Mouse (Mus musculus): ENCODE results near the gene Ccdc184. TPM values are rescaled to one million over a fixed set of nuclear protein-coding genes. Genes with fewer than 3 reads are reported as not detected.

Gene Ccdc184
- total RNA-seq, 4 experiments from 2014 or later: 9.8 to 11.9 (median 10.6) TPM

Other genes starting within 250 kb of the Ccdc184 start
- gene Tmem106c, start 203.0 kb upstream of the Ccdc184 start, total RNA-seq (2022): 10 to 100 TPM; 32.1 to 41.9 (median 39.0) TPM
- 1 to 10 TPM; 1.2 to 2.8 (median 1.9) TPM for gene Col2a1, start 162.5 kb upstream of the Ccdc184 start, total RNA-seq (2022)
- 100 to 1,000 TPM; 332 to 357 (median 349) TPM for gene Pfkm, start 74.6 kb upstream of the Ccdc184 start, total RNA-seq (2022)
- gene Senp1, start 73.4 kb upstream of the Ccdc184 start, total RNA-seq (2022): 10 to 100 TPM; 13.8 to 16.1 (median 14.9) TPM
- gene Asb8, start 1.5 kb upstream of the Ccdc184 start, total RNA-seq (2022): 10 to 100 TPM; 50.7 to 55.0 (median 54.3) TPM
- gene Olfr288, start 28.4 kb downstream of the Ccdc184 start, total RNA-seq (2022): not detected
- under 1 TPM in 3 of 4 experiments, not detected in 1; 0.21 to 0.45 (median 0.27) TPM for gene Gm44579, start 53.8 kb downstream of the Ccdc184 start, total RNA-seq (2022)
- gene Olfr287, start 53.9 kb downstream of the Ccdc184 start, total RNA-seq (2022): 1 to 10 TPM; 4.1 to 5.4 (median 4.4) TPM
- not detected for gene Olfr286, start 67.3 kb downstream of the Ccdc184 start, total RNA-seq (2022)
- not detected for gene H1fnt, start 90.1 kb downstream of the Ccdc184 start, total RNA-seq (2022)
- gene Zfp641, start 129.0 kb downstream of the Ccdc184 start, total RNA-seq (2022): 1 to 10 TPM; 6.5 to 7.7 (median 6.8) TPM
- gene Olfr285, start 150.2 kb downstream of the Ccdc184 start, total RNA-seq (2022): not detected
- gene Olfr284, start 173.8 kb downstream of the Ccdc184 start, total RNA-seq (2022): not detected
- not detected for gene Olfr283, start 213.8 kb downstream of the Ccdc184 start, total RNA-seq (2022)